Mouse (Mus musculus): ENCODE data around the gene Kcna7. TPM values are rescaled to one million over a fixed set of nuclear protein-coding genes. Genes with fewer than 3 reads are reported as not detected.

Gene Kcna7
- polyA plus RNA-seq, 1 experiment from 2014 or later: not detected

DNA sequence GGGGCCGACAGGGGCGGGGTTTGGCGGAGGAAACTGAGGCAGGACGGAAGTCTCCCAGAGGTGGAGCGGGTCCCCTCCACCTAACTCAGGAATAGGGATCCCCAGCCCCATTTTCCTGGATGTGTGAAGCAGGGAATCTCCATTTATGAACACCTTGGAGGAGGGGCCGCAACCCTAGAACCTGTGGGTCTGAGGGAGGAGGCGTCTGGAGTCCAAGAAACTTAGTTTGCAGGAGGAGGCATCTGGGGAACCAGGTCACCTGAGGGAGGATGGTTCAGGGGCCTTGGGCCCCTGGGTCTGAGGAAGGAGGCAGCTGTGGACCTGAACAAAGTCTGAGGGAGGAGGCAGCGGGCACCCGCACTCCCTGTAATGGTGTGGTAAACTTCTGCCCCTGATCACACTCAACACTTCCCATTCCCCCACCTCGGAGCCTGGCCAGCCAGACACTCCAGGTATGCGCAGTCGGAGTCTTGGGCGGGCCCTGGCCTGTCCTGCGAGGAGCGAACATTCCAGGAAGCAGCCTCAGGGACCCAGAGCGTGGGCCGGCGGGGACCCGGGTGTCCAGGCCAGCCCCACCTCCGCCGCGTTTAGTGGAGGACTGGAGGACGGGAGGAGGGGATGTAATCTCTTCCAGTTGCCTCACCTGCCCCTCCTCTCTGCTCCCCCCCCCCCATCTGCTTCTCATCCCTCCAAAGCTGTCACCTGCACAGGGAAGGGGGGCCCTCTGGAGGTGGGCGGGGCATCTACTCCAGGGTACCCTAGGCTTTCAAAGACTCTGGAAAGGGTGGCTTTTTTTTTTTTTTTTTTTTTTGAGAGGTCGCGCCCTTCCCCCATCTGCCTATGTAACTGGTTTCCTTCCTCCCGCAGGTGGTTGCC, 8.6 kb downstream of the Kcna7 start:
- WGBS: 2% methylated on average over 26 of the region's 27 CpGs
- Histone ChIP-seq H3K36me3 (no peaks in the 10 kb centered on the region), H3K27me3 (peaks cover 97% of the 10 kb centered on the region), H3K27ac (peak overlapping the region; percentile 77), H3K4me1 (peaks cover 35% of the 10 kb centered on the region), H3K4me2 (replicated peaks) (peak overlapping the region; percentile 91), H3K9me3 (no peaks in the 10 kb centered on the region), H3K9ac (peak overlapping the region; percentile 72), H3K4me3 (peak overlapping the region; percentile 57)
- ATAC-seq (ENCODE audit: insufficient number of reproducible peaks, insufficient read depth, low FRiP score, low TSS enrichment): 0 out of 2 replicates have a peak, but pooled peaks have one; percentile 22

DNA sequence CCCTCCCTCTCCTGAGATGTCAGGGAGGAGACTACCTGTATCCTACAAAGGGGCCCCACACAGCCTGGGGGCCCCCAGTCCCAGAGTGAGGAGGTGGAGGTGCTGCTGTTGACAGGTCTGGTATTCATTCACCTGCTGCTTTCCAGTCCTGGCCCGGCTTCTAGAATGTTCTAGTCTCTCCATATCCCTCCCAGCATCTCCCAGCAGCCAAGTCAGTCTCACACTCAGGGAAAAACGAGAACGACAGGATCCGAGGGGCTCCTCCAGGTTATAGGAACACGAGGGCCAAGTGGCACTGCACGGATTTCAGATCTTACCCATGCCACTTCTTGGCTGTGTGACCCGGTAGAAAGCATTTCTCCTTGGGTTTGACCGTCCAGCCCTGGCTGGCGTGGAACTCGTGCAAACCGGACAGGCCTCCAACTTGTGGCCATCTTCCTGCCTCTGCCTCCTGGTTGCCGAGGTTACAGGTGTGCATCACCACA, 9.3 kb downstream of the Kcna7 start:
- no peak for ATAC-seq (ENCODE audit: insufficient number of reproducible peaks, insufficient read depth, low FRiP score, low TSS enrichment)
- Histone ChIP-seq H3K9me3 (no peaks in the 10 kb centered on the region), H3K27me3 (peaks cover 95% of the 10 kb centered on the region), H3K4me3 (peak overlapping the region; percentile 57; the same call in 1 of the 2 replicates), H3K9ac (no peak overlapping the region), H3K36me3 (no peaks in the 10 kb centered on the region), H3K4me1 (peaks cover 36% of the 10 kb centered on the region), H3K27ac (no peak overlapping the region), H3K4me2 (replicated peaks) (no peak overlapping the region)
- WGBS: 44% methylated on average over 12 of the region's 12 CpGs

DNA sequence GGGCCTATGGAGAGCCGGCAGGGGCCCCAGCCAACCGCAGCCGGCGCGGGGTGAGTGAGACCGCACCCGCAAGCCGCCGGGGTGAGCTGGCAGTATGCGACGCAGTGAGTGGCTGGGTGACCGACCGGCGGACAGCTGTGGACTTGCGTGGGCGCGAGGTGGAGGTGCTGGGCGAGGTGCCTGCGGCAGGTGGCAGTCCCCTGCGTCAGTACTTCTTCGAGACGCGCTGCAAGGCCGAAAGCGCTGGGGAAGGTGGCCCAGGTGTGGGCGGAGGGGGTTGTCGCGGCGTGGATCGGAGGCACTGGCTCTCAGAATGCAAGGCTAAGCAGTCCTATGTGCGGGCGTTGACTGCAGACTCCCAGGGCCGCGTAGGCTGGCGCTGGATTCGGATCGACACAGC, 10.2 kb downstream of the Kcna7 start:
- no peaks in the 10 kb centered on the region for H3K9me3 ChIP-seq
- no peak overlapping the region for H3K27ac ChIP-seq
- 13% methylated on average over 37 of the region's 37 CpGs for WGBS
- peaks cover 45% of the 10 kb centered on the region for H3K4me1 ChIP-seq
- peak overlapping the region; percentile 20 for H3K4me3 ChIP-seq
- peaks cover 1% of the 10 kb centered on the region; the same call in 1 of the 2 replicates for H3K36me3 ChIP-seq
- peaks cover 95% of the 10 kb centered on the region for H3K27me3 ChIP-seq
- no peak for ATAC-seq (ENCODE audit: insufficient number of reproducible peaks, insufficient read depth, low FRiP score, low TSS enrichment)
- peak overlapping the region; percentile 27; the same call in 1 of the 2 replicates for H3K9ac ChIP-seq
- H3K4me2 ChIP-seq (replicated peaks): peak overlapping the region; percentile 34

DNA sequence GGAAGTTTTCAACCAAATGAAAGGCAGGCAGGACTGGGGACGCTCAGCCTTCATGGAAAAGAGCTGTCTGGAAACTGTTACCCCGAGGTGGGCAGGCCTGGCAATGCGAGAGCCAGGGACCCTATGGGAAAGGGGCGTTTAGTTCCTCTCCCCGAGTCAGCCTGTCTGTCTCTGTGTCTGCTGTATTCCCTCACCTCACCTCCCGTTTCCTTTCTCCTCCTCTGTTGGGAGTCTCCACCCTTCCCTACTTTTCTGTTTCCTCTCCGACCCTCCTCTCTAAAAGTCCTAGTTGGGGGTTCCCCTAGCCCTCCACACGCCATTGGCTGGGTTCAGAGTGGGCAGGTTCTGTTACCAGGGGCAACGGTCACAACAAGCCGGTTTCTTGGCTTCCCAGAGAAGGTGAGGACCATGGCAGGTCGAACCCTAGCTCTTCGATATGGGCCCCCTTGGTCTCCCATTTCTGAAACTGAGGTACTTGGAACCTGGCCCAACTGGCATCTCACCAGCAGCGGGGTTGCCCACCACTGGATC, 12.6 kb downstream of the Kcna7 start:
- Histone ChIP-seq H3K4me3 (no peak overlapping the region), H3K4me2 (replicated peaks) (peak overlapping the region; percentile 27), H3K27ac (peak overlapping the region; percentile 50), H3K9me3 (no peaks in the 10 kb centered on the region), H3K4me1 (peaks cover 43% of the 10 kb centered on the region), H3K27me3 (peaks cover 84% of the 10 kb centered on the region), H3K36me3 (peaks cover 25% of the 10 kb centered on the region), H3K9ac (peak overlapping the region; percentile 16; the same call in 1 of the 2 replicates)
- no peak for ATAC-seq (ENCODE audit: insufficient number of reproducible peaks, insufficient read depth, low FRiP score, low TSS enrichment)
- WGBS: 8% methylated on average over 13 of the region's 13 CpGs

DNA sequence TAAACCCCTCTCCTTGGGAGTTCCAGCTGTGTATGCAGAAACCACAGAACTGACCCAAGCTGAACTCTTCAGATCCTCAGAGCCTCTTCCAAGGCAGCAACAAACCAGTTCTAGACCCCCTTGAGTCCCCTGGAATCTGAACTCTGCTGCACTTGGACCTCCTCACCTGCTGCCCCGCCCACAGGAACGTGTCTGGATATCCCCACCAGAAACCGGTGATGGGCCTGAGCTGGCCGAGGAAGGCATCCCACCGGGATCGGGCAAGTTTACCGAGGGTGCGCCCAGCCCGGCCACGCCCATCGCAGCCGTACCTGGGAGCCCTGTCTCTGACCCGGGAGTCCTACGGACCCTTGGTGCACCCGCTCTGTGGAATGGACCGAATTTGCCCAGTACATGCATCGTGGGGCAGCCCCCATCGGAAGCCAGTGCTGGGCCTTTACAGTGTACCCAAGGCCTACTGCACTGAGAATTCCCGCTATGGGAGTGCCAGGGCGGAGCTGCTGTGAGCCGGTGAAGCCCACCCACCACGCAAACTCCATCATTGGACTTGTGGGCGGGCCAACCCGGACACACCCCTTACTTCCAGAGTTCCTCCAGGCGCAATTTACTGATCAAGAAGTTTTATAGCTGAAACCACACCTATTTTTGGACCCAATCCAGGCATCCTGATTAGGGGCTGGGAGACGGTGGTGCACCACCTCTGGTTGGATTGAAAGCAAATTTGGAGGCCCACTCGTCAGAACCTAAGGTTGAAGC, 14.6 kb downstream of the Kcna7 start:
- Histone ChIP-seq H3K9ac (no peak overlapping the region), H3K27me3 (peaks cover 63% of the 10 kb centered on the region), H3K4me2 (replicated peaks) (peak overlapping the region; percentile 31), H3K36me3 (peaks cover 45% of the 10 kb centered on the region), H3K4me1 (peaks cover 30% of the 10 kb centered on the region), H3K9me3 (no peaks in the 10 kb centered on the region), H3K4me3 (no peak overlapping the region), H3K27ac (no peak overlapping the region)
- 11% methylated on average over 27 of the region's 27 CpGs for WGBS
- no peak for ATAC-seq (ENCODE audit: insufficient number of reproducible peaks, insufficient read depth, low FRiP score, low TSS enrichment)

DNA sequence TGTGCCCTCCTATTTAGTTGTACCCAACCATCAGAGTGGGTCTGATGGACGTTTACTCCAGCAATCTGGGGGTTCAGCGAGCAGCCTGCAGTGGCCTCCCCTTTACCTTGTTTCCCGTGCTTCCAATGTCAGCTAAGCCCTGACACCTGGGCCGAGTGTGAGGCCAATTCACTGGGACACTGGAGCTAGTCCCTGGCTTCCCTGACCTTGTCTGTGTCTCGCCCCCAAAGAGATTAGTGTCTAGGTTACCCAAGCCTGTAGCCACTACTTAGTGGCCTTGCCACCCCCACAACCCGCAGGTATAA, 15.1 kb downstream of the Kcna7 start, which contains the start of gene Lhb:
Lhb (plus strand) TSS at position 206 of the 305 bp plus-strand sequence.
- ATAC-seq (ENCODE audit: insufficient number of reproducible peaks, insufficient read depth, low FRiP score, low TSS enrichment): no peak
- peaks cover 50% of the 10 kb centered on the region for H3K36me3 ChIP-seq
- H3K27me3 ChIP-seq: peaks cover 58% of the 10 kb centered on the region
- peaks cover 26% of the 10 kb centered on the region for H3K4me1 ChIP-seq
- peak within 1 kb of the TSS; percentile 31 for H3K4me2 ChIP-seq (replicated peaks)
- H3K4me3 ChIP-seq: no peak within 1 kb of the TSS
- 64% methylated on average over 6 of the region's 6 CpGs for WGBS
- H3K27ac ChIP-seq: no peak within 1 kb of the TSS
- no peak within 1 kb of the TSS for H3K9ac ChIP-seq
- H3K9me3 ChIP-seq: no peaks in the 10 kb centered on the region

DNA sequence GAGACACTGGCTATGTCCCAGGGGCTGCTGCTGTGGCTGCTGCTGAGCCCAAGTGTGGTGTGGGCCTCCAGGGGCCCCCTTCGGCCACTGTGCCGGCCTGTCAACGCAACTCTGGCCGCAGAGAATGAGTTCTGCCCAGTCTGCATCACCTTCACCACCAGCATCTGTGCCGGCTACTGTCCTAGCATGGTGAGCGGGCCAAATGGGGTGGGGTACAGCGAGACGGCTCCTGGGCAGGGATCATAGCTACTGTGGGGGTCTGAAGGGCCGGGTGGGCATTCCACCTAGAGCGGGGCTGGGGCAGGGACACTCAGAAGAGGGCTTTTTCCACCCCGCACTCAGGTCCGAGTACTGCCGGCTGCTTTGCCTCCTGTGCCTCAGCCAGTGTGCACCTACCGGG, 15.7 kb downstream of the Kcna7 start:
- H3K4me2 ChIP-seq (replicated peaks): no peak overlapping the region
- H3K9ac ChIP-seq: no peak overlapping the region
- peaks cover 52% of the 10 kb centered on the region for H3K27me3 ChIP-seq
- H3K9me3 ChIP-seq: no peaks in the 10 kb centered on the region
- H3K4me1 ChIP-seq: peaks cover 25% of the 10 kb centered on the region
- no peak overlapping the region for H3K27ac ChIP-seq
- 91% methylated on average over 14 of the region's 14 CpGs for WGBS
- H3K36me3 ChIP-seq: peaks cover 51% of the 10 kb centered on the region
- no peak for ATAC-seq (ENCODE audit: insufficient number of reproducible peaks, insufficient read depth, low FRiP score, low TSS enrichment)
- H3K4me3 ChIP-seq: no peak overlapping the region

DNA sequence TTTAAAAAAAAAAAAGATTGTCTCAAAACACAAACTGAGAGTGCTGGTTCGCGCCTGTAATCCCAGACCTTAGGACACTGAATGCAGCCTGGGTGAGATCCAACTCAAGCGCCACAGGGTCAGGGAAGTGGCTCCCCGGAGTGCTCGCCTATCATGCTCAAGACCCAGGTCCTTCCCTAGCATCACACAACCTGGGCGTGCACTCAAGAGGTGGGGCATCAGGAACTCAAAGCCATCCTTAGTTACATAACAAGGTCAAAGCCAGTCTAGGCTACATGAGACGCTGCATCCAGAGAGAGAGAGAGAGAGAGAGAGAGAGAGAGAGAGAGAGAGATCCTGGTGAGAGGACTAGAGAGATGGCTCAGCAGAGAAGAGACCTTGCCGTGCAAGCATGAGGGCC, 21.1 kb downstream of the Kcna7 start:
- WGBS: 91% methylated on average over 8 of the region's 8 CpGs
- H3K27ac ChIP-seq: no peak overlapping the region
- H3K36me3 ChIP-seq: peaks cover 88% of the 10 kb centered on the region
- no peaks in the 10 kb centered on the region for H3K9me3 ChIP-seq
- H3K4me3 ChIP-seq: no peak overlapping the region
- H3K27me3 ChIP-seq: 0 out of 2 replicates have a peak, but pooled peaks cover under 1% of the 10 kb centered on the region
- H3K4me1 ChIP-seq: no peaks in the 10 kb centered on the region
- H3K4me2 ChIP-seq (replicated peaks): no peak overlapping the region
- H3K9ac ChIP-seq: no peak overlapping the region
- no peak for ATAC-seq (ENCODE audit: insufficient number of reproducible peaks, insufficient read depth, low FRiP score, low TSS enrichment)

DNA sequence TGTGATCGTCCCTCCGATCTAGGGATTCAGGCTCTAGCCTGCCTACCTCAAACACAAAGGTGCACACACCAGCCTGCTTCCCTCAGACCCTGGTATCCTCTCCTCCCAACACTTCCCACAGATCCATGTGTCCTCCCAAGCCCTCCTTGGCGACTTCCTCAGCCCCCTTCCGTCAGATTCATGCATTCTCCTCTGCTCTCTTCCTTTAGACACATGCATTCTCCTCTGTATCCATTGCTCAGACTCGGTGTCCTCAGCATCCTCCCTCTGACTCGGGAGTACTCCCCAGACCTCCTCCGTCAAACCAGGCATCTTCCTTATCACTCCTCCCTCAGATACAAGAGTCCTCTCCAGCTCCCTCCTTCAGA, 28.4 kb downstream of the Kcna7 start:
- H3K9ac ChIP-seq: peak overlapping the region; percentile 89
- peaks cover 33% of the 10 kb centered on the region for H3K36me3 ChIP-seq
- H3K9me3 ChIP-seq: no peaks in the 10 kb centered on the region
- 1% methylated on average over 7 of the region's 7 CpGs for WGBS
- peak overlapping the region; percentile 95 for H3K4me3 ChIP-seq
- H3K27ac ChIP-seq: peak overlapping the region; percentile 90
- peaks cover 43% of the 10 kb centered on the region for H3K4me1 ChIP-seq
- no peaks in the 10 kb centered on the region for H3K27me3 ChIP-seq
- peak overlapping the region; percentile 97 for H3K4me2 ChIP-seq (replicated peaks)
- no peak for ATAC-seq (ENCODE audit: insufficient number of reproducible peaks, insufficient read depth, low FRiP score, low TSS enrichment)

DNA sequence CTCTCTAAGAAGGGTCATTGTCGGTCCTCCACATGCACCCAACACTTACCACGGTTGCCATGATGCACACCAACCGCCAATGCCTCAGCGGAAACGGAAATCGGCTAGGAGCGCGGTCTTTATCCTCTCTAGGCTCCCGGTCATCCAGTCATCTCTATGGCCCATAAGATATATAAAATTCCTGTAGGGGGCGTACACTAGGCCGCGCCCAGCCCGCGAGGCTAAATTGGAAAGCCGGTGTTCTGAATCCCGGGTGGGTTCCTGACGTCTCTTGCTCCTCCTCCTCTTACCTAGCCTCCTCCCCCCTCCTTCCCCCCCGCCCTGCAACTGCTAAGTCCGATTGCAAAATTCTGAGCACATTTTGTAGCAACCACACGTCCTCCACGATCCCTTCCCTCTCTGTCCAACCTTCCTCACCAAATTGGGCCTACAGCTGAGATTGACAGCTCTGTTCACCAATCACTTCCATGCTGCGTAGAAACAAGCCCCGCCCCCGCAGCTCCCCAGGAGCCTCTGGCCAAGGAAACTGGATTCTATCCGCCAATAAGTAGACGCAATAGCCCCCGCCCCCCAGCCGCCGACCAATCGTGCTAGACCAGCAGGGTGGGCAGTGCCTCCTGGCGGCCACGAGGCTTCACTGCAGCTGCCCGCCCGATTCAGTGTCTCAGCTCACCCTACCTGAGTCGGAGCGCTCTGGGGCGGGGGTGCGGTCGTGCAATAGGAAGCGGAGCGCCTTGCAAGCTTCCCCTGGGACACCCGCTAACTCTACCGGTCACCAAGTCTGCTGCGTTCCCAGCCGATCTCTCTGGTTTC, 29.0 kb downstream of the Kcna7 start, which contains the start of gene Gys1:
Gys1 (plus strand) TSS at position 642 of the 813 bp plus-strand sequence.
- H3K36me3 ChIP-seq: peaks cover 27% of the 10 kb centered on the region
- peak within 1 kb of the TSS; percentile 95 for H3K4me3 ChIP-seq
- peak within 1 kb of the TSS; percentile 89 for H3K9ac ChIP-seq
- peak; percentile 96 for ATAC-seq (ENCODE audit: insufficient number of reproducible peaks, insufficient read depth, low FRiP score, low TSS enrichment)
- peak within 1 kb of the TSS; percentile 97 for H3K4me2 ChIP-seq (replicated peaks)
- peak within 1 kb of the TSS; percentile 90 for H3K27ac ChIP-seq
- H3K27me3 ChIP-seq: no peaks in the 10 kb centered on the region
- H3K4me1 ChIP-seq: peaks cover 43% of the 10 kb centered on the region
- no peaks in the 10 kb centered on the region for H3K9me3 ChIP-seq
- under 1% methylated on average over 45 of the region's 45 CpGs for WGBS

DNA sequence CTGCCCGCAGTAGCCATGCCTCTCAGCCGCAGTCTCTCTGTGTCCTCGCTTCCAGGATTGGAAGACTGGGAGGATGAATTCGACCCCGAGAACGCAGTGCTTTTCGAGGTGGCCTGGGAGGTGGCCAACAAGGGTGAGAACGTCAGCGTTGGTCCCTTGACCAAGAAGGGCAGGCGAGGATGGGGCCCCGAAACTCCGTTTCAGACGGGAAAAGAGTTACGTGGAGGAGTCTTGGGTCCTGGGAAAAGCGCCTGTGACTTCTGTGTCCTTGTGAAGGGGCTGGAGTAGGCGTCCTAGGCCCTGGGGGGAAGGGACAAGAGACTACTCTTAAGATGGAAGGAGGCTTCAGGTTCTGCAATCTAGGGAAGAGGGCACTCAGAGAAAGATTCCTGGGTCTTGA, 29.6 kb downstream of the Kcna7 start:
- peak overlapping the region; percentile 71 for H3K27ac ChIP-seq
- 0 out of 2 replicates have a peak, but pooled peaks have one; percentile 0 for ATAC-seq (ENCODE audit: insufficient number of reproducible peaks, insufficient read depth, low FRiP score, low TSS enrichment)
- WGBS: 2% methylated on average over 16 of the region's 16 CpGs

More for the DNA sequence above, 29.6 kb downstream of the Kcna7 start:
- Histone ChIP-seq H3K4me2 (replicated peaks) (peak overlapping the region; percentile 97), H3K36me3 (peaks cover 26% of the 10 kb centered on the region), H3K9me3 (no peaks in the 10 kb centered on the region), H3K27me3 (no peaks in the 10 kb centered on the region), H3K4me1 (peaks cover 43% of the 10 kb centered on the region), H3K4me3 (peak overlapping the region; percentile 95), H3K9ac (peak overlapping the region; percentile 72)

Measured in embryonic facial prominence, embryonic 12.5 days (tissue).